Mouse (Mus musculus) ES-Bruce4 (cell line): Measurements from ENCODE around the gene Il17re.

ENCODE experiments used
- CTCF ChIP-seq: IDR thresholded peaks from one replicate; pipeline ENCODE4 v1.8.1; 2011; ENCODE audit warnings: low read depth, low read length
- EP300 ChIP-seq: IDR thresholded peaks from 2 replicates; pipeline ENCODE4 v1.6.1; 2011; ENCODE audit warnings: low read depth, low read length; ENCODE audit not compliant: insufficient read depth

DNA sequence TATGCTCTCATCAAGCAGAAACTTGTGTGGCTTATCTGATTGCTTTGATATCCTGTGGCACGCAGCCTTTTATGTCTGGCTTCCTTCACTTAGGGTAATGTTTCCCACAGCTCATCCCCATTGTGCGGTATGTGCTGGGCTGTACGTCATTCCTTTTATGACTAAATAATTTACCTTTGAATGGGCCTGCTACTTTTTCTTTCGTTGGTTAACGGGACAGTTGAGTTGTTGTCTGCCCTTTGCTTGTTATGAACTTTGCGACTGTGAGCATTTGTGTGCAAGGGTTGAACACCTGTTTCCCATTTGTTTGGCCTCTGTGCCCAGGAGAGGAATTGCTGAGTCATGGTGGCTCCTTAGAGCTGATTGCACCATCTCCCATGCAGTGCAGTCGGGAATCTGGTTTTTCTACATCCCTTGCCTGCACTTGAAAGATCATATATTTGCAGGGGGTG, 28.9 kb downstream of the Il17re start:
- TF ChIP-seq CTCF (no peak), EP300 (peak; percentile 76)
